ENCODE assay signal across 16 mouse cellular contexts in genomic region chr5:36414712-36415331, GRCm38 (mm10). TPM values are rescaled to one million over a fixed set of nuclear protein-coding genes. Genes with fewer than 3 reads are reported as not detected.
DNase-seq lines count a peak whose midpoint lies in the region; ATAC-seq and TF ChIP-seq lines count a peak whose summit lies in the region.
"Had no signal": no experiment of that assay in that cellular context is flagged by ENCODE, and none has a peak within 500 bp of the region (broad histone marks: within the 10 kb centered on the region; RNA-seq: fewer than 3 reads in every experiment).

No protein-coding gene starts in this region.

- DNase-seq in heart, embryonic 10.5 days (ENCODE audit: low spot score): no peak
- no peak for DNase-seq in heart, postnatal 36 days
- peak; percentile 44 for DNase-seq in layer of hippocampus, adult 11-12 months (ENCODE audit: low spot score)
- DNase-seq in layer of hippocampus, postnatal 10 days (ENCODE audit: low spot score in 2 of 2): no peak
- DNase-seq in 3T3-L1 (ENCODE audit: low read depth, low spot score): peak; percentile 79
- DNase-seq in forebrain, embryonic 11.5 days (ENCODE audit: low spot score): no peak
- no peak for DNase-seq in gastrocnemius, adult 8-10 months (ENCODE audit: low spot score in 2 of 2)
- DNase-seq: cerebellum, postnatal 10 days; gastrocnemius, postnatal 36 days; kidney, postnatal 14 days; lung, embryonic 14.5 days had no signal

- H3K9me3 ChIP-seq in heart, embryonic 10.5 days: no peaks in the 10 kb centered on the region
- H3K9me3 ChIP-seq in forebrain, embryonic 11.5 days (ENCODE audit: control insufficient read depth, low read length): no peaks in the 10 kb centered on the region
- H3K9me3 ChIP-seq: embryonic facial prominence, embryonic 13.5 days; forebrain, embryonic 15.5 days; hindbrain, embryonic 13.5 days had no signal

- no peak overlapping the region for H3K4me2 ChIP-seq in forebrain, embryonic 11.5 days (ENCODE audit: low read depth, low read length, severe bottlenecking)
- H3K4me2 ChIP-seq: embryonic facial prominence, embryonic 13.5 days; forebrain, embryonic 15.5 days; hindbrain, embryonic 13.5 days; lung, embryonic 14.5 days had no signal

- no peak overlapping the region for H3K9ac ChIP-seq in forebrain, embryonic 11.5 days (ENCODE audit: low read length)
- H3K9ac ChIP-seq: embryonic facial prominence, embryonic 13.5 days; forebrain, embryonic 15.5 days; hindbrain, embryonic 13.5 days; lung, embryonic 14.5 days had no signal

- no peak overlapping the region for H3K4me3 ChIP-seq in heart, embryonic 10.5 days
- no peak overlapping the region for H3K4me3 ChIP-seq in cortical plate, adult 2 months (ENCODE audit: insufficient read depth, low read length)
- no peak overlapping the region for H3K4me3 ChIP-seq in forebrain, embryonic 11.5 days (ENCODE audit: low read depth, low read length)
- H3K4me3 ChIP-seq: embryonic facial prominence, embryonic 13.5 days; forebrain, embryonic 15.5 days; hindbrain, embryonic 13.5 days; megakaryocyte, embryonic 14.5 days had no signal

- H3K27ac ChIP-seq in heart, embryonic 10.5 days: peak overlapping the region; percentile 22; the same call in 1 of the 2 replicates
- H3K27ac ChIP-seq in cortical plate, adult 2 months (ENCODE audit: insufficient read depth, low read length): 0 out of 2 replicates have a peak overlapping the region, but pooled peaks have one; percentile 2
- no peak overlapping the region for H3K27ac ChIP-seq in forebrain, embryonic 11.5 days (ENCODE audit: low read depth, low read length)
- H3K27ac ChIP-seq: embryonic facial prominence, embryonic 13.5 days; forebrain, embryonic 15.5 days; hindbrain, embryonic 13.5 days had no signal

- TF ChIP-seq POLR2A in cortical plate, adult 2 months (IDR thresholded peaks at IDR 0.05; ENCODE audit: extremely low read depth, insufficient read depth, low read length): no peak

- peaks cover 10% of the 10 kb centered on the region for H3K4me1 ChIP-seq in heart, embryonic 10.5 days
- no peaks in the 10 kb centered on the region for H3K4me1 ChIP-seq in cortical plate, adult 2 months (ENCODE audit: control insufficient read depth, insufficient read depth, low read length)
- H3K4me1 ChIP-seq in forebrain, embryonic 11.5 days (replicated peaks; ENCODE audit: control insufficient read depth, insufficient read depth, low read length): no peaks in the 10 kb centered on the region
- H3K4me1 ChIP-seq: embryonic facial prominence, embryonic 13.5 days; forebrain, embryonic 15.5 days; hindbrain, embryonic 13.5 days had no signal

- ATAC-seq in forebrain, embryonic 11.5 days (replicated peaks; ENCODE audit: low FRiP score): no peak
- ATAC-seq: forebrain, embryonic 15.5 days had no signal

- H3K36me3 ChIP-seq in heart, embryonic 10.5 days: no peaks in the 10 kb centered on the region
- no peaks in the 10 kb centered on the region for H3K36me3 ChIP-seq in forebrain, embryonic 11.5 days (ENCODE audit: control insufficient read depth, insufficient read depth, low read length)
- H3K36me3 ChIP-seq: embryonic facial prominence, embryonic 13.5 days; forebrain, embryonic 15.5 days; hindbrain, embryonic 13.5 days had no signal

- WGBS in heart, embryonic 10.5 days: 46% methylated on average over 6 of the region's 6 CpGs
- WGBS in forebrain, embryonic 11.5 days: 83% methylated on average over 6 of the region's 6 CpGs

- intact Hi-C loops in heart, postnatal 36 days (cut with DNase I): no loop called here

- TF ChIP-seq CTCF in cortical plate, adult 2 months (IDR thresholded peaks at IDR 0.05; ENCODE audit: extremely low read depth, insufficient read depth, low read length): no peak

- H3K27me3 ChIP-seq in heart, embryonic 10.5 days (ENCODE audit: insufficient read depth, poor library complexity, severe bottlenecking): no peaks in the 10 kb centered on the region
- H3K27me3 ChIP-seq in forebrain, embryonic 11.5 days (ENCODE audit: control insufficient read depth, insufficient read depth, low read length): no peaks in the 10 kb centered on the region
- H3K27me3 ChIP-seq: embryonic facial prominence, embryonic 13.5 days; forebrain, embryonic 15.5 days; hindbrain, embryonic 13.5 days had no signal

RNA-seq across cellular contexts. Expression of gene Sorcs2, which starts 16.9 kb away (rescaled TPM):
- polyA plus RNA-seq in heart, embryonic 10.5 days (2016; fragmentation: Nextera tagmentation; extraction: Ambion mirVana): 6.9 and 12.2 TPM in 2 replicates
- 10 to 100 TPM; 10.5 to 11.4 TPM for total RNA-seq in heart, postnatal 36 days (2021)
- total RNA-seq in layer of hippocampus, postnatal 10 days (2021): 10 to 100 TPM; 56.9 to 60.9 TPM
- 21.4 and 21.8 TPM in 2 replicates for polyA plus RNA-seq in cortical plate, adult 2 months (2012; rRNA removed)
- polyA plus RNA-seq in forebrain, embryonic 11.5 days (2014; fragmentation: Nextera tagmentation; extraction: Ambion mirVana): 6.4 and 7.8 TPM in 2 replicates
- 1 to 10 TPM in 3 of 4 experiments, under 1 TPM in 1; 0.92 to 2.3 (median 1.2) TPM for total RNA-seq in gastrocnemius, adult 8-10 months (2022)

RNA-seq across cellular contexts. Expression of gene Grpel1, which starts 50.0 kb away (rescaled TPM):
- 69.8 and 74.4 TPM in 2 replicates for polyA plus RNA-seq in heart, embryonic 10.5 days (2016; fragmentation: Nextera tagmentation; extraction: Ambion mirVana)
- 10 to 100 TPM; 63.0 to 63.2 TPM for total RNA-seq in heart, postnatal 36 days (2021)
- total RNA-seq in layer of hippocampus, postnatal 10 days (2021): 10 to 100 TPM; 21.7 to 22.4 TPM
- 22.5 and 22.9 TPM in 2 replicates for polyA plus RNA-seq in cortical plate, adult 2 months (2012; rRNA removed)
- polyA plus RNA-seq in forebrain, embryonic 11.5 days (2014; fragmentation: Nextera tagmentation; extraction: Ambion mirVana): 51.7 and 55.2 TPM in 2 replicates
- total RNA-seq in gastrocnemius, adult 8-10 months (2022): 10 to 100 TPM; 31.2 to 35.5 (median 33.3) TPM

Comparison
In these comparisons a context has a peak if more than half of its experiments do, and no peak if none do; other contexts are left out.
1. DNase-seq: peak in layer of hippocampus, adult 11-12 months (single experiment) and 3T3-L1 (single experiment); none in heart, embryonic 10.5 days (single experiment), heart, postnatal 36 days (0 of 2), layer of hippocampus, postnatal 10 days (0 of 2), forebrain, embryonic 11.5 days (single experiment) and gastrocnemius, adult 8-10 months (0 of 2).
2. RNA of gene Sorcs2, which starts 16.9 kb away (total RNA-seq): 56.9 to 60.9 TPM in layer of hippocampus, postnatal 10 days; 10.5 to 11.4 TPM in heart, postnatal 36 days and 0.92 to 2.3 TPM in gastrocnemius, adult 8-10 months; every median in the first group is over 4 times any median in the second.